Mouse (Mus musculus): ENCODE results near the gene Plppr5. TPM values are rescaled to one million over a fixed set of nuclear protein-coding genes. Genes with fewer than 3 reads are reported as not detected.

Gene Plppr5
- total RNA-seq, 1 experiment from 2014 or later, result not detected

DNA sequence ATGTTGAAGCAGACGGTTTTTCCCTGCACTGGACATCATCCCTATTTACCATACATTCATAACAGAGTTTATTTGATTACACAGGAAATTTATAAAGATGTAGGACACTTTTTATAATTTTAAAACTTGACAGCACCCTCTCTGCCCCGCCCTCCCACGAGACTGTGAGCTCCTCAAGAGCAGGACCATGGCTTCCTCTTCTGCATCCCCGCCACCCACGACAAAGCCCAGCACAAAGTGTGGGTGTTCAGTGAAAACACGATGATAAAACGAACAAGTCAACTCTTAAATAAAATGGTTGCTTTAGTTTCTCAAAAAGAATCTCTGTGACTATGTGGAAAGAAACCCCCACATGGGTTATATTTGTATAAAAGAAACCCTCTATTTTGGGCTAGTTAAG, 112.0 kb downstream of the Plppr5 start:
- no peak for ATAC-seq (replicated peaks; ENCODE audit: low read depth, poor library complexity, severe bottlenecking)

DNA sequence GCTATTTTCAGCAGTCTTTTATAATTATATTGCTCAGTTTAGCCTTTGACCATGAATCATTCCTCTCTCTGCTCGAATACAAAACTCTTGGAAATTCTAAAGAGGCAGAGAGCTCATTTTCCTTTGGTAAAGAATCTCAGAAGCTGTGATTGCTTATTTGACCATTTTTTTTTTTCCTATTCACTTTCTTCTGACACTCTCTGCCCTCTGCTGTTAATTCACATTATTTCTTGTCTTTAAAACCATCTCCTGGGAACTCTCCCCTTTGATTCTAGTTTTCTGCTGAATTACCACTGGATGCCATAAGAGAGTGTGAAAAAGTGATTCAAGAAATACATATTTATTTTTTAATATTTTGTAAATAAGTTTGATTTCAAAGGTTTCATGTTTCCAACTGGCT, 120.1 kb downstream of the Plppr5 start:
- no peak for ATAC-seq (replicated peaks; ENCODE audit: low read depth, poor library complexity, severe bottlenecking)

DNA sequence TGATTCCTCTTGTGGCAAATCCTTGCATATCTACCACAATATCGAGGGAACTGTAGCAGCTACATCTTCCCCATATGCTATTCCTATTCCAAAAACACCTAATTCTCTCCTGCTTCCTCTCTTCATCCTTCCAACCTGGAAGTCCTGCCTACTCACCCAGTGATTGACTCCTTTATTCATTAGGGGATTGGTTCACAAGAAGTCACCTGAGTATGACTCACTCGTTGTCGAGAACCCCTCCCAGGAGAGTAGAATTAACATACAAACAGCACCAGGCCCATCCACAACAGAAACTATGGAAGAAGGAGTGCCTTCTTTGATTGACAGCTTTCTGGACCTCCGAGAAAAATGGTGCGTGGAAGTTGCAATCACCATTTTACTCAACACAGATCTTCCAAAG, 121.7 kb downstream of the Plppr5 start:
- no peak for ATAC-seq (replicated peaks; ENCODE audit: low read depth, poor library complexity, severe bottlenecking)

DNA sequence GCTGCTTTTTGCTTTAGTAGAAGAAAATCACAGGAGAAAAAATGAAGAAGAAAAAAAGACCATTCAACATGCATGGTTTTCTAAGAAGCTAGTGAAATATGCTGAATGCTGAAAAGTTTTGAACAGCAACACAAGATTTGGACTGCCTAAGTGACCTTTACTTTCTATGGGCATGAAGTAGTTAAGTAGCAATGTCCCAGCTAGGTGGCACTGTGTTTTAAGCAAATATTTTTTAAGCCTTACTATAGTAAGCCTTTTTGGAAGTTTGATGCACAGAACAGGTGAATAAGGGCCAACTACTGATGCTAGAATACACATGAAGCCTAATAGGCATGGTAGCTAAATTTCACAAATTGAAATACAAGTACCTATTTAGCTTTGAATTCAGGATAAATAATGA, 134.2 kb downstream of the Plppr5 start:
- ATAC-seq (replicated peaks; ENCODE audit: low read depth, poor library complexity, severe bottlenecking), result no peak

DNA sequence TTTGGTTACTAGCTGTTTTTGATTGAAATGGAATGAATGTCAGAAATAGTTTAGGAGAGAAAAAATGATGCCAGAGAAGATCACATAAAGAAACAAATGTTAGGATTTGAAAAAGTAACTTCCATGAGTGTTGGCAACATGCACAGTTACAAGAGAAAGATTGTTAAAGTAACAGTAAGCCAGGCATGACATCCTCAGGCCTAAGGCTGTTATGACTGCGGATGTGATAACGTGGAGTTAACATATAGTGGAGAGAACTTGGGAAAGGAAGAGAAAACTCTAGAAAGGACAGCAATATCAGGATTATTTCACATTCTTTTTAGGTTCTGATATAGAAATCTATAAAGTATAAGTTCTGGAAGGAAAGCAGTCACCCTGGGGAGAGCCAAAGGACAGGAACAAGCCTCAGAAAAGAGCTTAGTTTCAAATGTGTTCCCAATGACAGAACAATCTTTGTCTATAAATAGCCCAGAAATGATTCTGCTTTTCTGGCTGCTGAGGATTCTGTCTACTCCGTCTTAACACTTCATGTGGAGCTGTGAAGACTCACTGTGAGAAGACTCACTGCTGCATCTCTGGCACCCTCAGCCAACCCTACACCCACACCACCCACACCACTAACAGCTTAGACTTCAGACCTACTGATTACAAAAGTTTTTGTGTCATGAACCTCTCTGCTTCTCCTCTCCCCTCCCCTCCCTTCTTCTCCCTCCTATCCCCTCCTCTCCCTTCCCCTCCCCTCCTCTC, 142.1 kb downstream of the Plppr5 start:
- ATAC-seq (replicated peaks; ENCODE audit: low read depth, poor library complexity, severe bottlenecking), result no peak

DNA sequence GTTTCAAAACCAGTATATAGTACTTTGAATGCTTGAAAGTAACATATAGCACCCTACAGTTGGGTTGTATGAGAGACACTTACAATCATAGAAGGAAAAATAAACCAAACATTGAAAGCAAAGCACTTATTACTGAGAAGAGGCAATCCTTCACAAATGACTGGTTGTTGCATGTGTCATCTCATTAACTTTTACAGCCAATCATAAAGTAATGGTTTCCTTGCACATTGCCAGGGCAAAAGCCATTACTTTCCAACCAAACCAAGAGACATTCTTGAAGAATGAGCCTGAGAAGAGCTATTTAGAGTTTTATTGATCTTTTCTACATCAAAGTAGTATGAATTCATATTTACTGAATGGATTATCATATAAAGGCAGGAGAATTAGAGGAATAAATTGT, 148.8 kb downstream of the Plppr5 start:
- no peak for ATAC-seq (replicated peaks; ENCODE audit: low read depth, poor library complexity, severe bottlenecking)

DNA sequence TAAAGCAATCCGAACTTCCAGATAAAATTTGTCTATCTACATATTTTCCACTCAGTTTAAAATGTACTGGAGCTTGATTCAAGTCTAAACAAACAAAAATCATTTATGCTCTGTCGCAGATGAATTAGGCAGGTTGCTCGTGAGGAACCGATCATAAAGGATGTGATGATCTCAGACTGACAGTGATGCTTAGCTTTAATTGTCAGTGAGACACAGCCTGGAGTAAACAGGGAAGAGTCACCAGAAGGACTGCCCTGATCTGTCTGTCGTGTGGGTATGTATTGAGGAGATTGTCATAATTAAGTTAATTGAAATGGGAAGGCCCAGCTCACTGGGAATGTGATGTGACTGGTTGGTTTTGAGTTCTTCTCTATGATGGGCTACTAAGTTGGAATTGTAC, 149.9 kb downstream of the Plppr5 start:
- no peak for ATAC-seq (replicated peaks; ENCODE audit: low read depth, poor library complexity, severe bottlenecking)

DNA sequence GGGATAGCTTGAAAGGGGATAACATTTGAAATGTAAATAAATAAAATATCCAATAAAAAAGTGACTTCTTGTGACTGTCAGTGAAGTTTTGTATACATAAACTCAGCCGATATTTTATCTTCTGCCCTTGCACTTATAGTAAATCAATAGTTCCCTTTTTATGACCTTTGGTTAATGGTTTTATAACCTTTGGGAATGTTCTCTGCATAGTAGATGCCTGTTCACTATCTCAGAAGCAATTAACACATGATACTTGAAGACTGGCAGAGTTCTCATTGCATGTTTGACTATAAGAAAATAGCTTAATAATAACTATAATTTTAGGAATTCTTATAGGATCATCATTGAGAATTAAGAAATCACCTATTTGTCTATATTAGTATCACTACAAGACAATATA, 150.9 kb downstream of the Plppr5 start:
- ATAC-seq (replicated peaks; ENCODE audit: low read depth, poor library complexity, severe bottlenecking), result no peak

DNA sequence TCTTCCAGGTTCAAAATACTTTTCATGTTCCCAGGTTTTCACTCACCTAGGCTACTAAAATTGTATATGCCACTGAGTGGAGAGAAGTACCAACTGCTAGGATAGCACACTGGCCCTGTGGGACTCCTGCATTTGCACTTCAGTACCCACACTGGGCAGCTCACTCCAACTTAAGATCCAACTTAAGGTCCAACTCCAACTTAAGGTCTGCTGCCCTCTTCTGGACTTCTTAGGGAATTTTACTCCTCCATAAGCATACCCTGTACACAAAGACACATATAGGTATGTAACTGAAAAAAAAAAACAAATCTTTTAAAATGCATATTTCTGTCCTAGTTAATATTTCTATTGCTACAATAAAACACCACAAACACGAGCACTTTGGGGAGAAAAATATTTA, 153.5 kb downstream of the Plppr5 start:
- ATAC-seq (replicated peaks; ENCODE audit: low read depth, poor library complexity, severe bottlenecking), result no peak

DNA sequence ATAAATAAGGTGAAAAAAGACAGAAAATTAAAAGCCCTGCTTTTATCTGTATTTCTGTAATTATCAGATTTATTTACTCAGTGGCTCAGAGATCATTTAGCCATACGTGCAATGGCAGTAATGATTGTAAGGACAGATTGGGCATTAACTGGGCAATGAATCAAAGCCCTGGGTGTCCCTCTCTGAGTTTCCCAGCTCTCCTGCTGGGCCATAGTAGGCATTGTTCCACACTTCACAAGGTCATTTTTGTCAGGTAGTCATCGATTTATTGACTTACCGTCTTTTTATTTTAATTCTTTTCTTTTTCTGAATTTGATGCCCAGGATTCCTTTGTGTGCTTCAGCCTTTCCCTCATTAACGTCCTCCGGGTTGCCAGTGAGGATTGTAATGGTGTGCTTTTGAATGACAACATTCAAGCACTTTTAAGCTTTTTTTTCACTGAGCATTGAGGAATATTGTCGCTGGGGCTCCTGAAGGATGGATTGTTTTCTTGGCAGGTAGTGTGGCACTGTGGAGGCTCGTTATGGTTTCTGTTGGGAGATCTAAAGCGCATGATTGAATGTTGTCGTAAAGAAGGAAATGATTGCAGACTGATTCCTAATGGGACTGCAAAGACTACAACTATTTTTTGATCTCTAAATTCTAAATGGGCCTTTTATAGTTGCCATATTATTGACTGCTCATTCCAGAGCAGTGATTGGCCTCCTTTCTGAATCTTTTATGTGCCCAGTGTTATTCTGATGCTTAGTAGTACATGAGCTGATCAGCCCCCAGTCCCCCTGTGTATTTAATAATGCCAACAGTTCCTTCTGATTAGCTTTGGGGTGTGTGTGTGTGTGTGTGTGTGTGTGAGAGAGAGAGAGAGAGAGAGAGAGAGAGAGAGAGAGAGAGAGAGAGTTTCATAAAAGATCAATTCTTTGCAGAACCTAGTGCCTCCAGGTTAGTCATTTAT, 154.8 kb downstream of the Plppr5 start:
- no peak for ATAC-seq (replicated peaks; ENCODE audit: low read depth, poor library complexity, severe bottlenecking)

DNA sequence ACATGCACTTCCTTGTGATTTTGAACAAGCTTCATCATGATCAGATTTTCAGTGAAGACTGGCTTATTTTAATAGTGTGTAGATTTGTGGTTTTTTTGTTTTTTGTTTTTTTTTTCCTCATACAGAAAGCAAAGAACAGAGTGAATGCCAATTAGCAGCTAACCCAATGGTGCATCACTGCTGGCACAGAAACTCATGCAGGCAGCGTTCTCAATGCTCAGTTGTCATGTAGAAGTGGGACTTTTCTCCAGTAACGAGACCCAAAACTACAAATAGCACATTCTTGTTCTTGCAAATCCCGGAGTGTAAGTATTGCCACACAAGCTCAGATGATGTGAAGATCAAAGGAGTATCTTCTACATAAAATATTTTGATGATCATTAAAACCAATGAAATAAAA, 156.9 kb downstream of the Plppr5 start:
- ATAC-seq (replicated peaks; ENCODE audit: low read depth, poor library complexity, severe bottlenecking), result no peak

DNA sequence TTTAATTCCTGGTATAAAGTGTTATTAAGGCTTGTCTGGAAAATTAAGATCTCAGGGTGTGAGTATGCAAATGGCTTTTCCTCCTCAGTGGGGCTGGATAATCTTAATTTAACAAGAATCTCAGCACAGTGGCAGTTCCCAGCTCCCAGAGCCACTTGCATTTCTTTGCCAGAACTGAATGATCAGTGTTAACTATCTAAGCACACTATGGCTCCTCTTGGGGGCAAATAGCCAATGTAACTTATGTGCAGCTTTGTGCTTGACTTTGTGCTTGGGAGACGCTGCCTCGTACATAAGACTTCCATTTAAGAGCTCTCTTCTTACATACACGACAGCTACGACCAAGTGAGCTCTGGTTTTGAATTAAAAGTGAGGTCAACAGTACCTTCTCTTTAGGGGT, 158.0 kb downstream of the Plppr5 start:
- no peak for ATAC-seq (replicated peaks; ENCODE audit: low read depth, poor library complexity, severe bottlenecking)

Other genes with a start within 250 kb of the Plppr5 start
- gene Plppr4, start 214.0 kb upstream of the Plppr5 start, total RNA-seq (2017), result not detected in 2 replicates